In the genomic region with DNA sequence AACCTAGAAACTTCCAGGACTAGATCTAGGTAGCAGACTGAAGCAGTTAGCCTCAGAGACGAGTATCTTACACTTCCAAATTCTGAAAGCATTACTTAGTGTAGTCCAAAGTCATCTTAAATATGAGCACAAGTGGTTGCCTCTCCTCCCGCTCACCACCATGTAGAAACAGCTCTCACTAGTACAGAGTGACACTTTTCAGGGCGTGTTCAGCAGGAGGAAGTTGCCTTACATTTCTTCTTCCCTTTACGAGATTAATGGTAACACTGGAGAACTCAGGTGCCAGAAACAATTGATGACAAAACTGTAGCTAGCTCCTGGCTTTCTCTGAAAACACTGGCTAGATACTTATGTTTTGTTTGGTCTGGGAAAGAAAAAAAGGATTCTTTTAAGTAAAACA, we compare ENCODE assay signal across 21 mouse cellular contexts. TPM values are rescaled to one million over a fixed set of nuclear protein-coding genes. Genes with fewer than 3 reads are reported as not detected.
DNase-seq lines count a peak whose midpoint lies in the region; ATAC-seq and TF ChIP-seq lines count a peak whose summit lies in the region.
"Had no signal": no experiment of that assay in that cellular context is flagged by ENCODE, and none has a peak within 500 bp of the region (broad histone marks: within the 10 kb centered on the region; RNA-seq: fewer than 3 reads in every experiment).

No protein-coding gene starts in this region.

- peaks cover 7 to 27% of the 10 kb centered on the region in 2 experiments for H3K4me1 ChIP-seq in CH12.LX (ENCODE audit: control insufficient read depth in 1 of 2, insufficient read depth in 2 of 2)
- peaks cover 21% of the 10 kb centered on the region for H3K4me1 ChIP-seq in hindbrain, embryonic 10.5 days (replicated peaks)

- no peak for TF ChIP-seq POLR2A in CH12.LX (IDR thresholded peaks at IDR 0.05; ENCODE audit: low read depth, low read length)

- no peak for TF ChIP-seq RAD21 in CH12.LX (IDR thresholded peaks at IDR 0.05; ENCODE audit: low read depth, low read length)

- no peaks in the 10 kb centered on the region for H3K36me3 ChIP-seq in CH12.LX (replicated peaks in 1 of 2; ENCODE audit: control insufficient read depth in 1 of 2, insufficient read depth in 1 of 2, low read length in 1 of 2)
- peaks cover 34% of the 10 kb centered on the region for H3K36me3 ChIP-seq in hindbrain, embryonic 10.5 days

- 83% methylated on average over 4 of the region's 4 CpGs for WGBS in hindbrain, embryonic 10.5 days

- DNase-seq in frontal cortex, adult 2 months (ENCODE audit: extremely low spot score in 1 of 2, low spot score in 1 of 2): no peak
- DNase-seq in CH12.LX (ENCODE audit: extremely low read depth): peak; percentile 46
- peak; percentile 28 for DNase-seq in naive thymus-derived CD4-positive, alpha-beta T cell, adult 2 months (ENCODE audit: low read depth)
- no peak for DNase-seq in hindbrain, embryonic 10.5 days (ENCODE audit: low spot score)
- no peak for DNase-seq in urinary bladder, adult 2 months (ENCODE audit: low spot score)
- DNase-seq in left cerebral cortex, postnatal 36 days (ENCODE audit: low spot score in 2 of 2): no peak
- DNase-seq: adrenal gland, postnatal 10 days; cerebellum, adult 11 months; cerebellum, adult 8-10 months; cerebellum, postnatal 14 days; forebrain, postnatal 0 days; gastrocnemius, postnatal 36 days; heart, adult 18-20 months; heart, postnatal 4 days had no signal

- peak overlapping the region; percentile 22; the same call in 1 of the 2 replicates for H3K4me2 ChIP-seq in CH12.LX (ENCODE audit: insufficient read depth, low read depth, poor library complexity, severe bottlenecking)
- H3K4me2 ChIP-seq: forebrain, embryonic 13.5 days; hindbrain, embryonic 15.5 days had no signal

- H3K27ac ChIP-seq in CH12.LX (ENCODE audit: insufficient read depth, low read depth): no peak overlapping the region
- no peak overlapping the region for H3K27ac ChIP-seq in hindbrain, embryonic 10.5 days
- H3K27ac ChIP-seq: forebrain, embryonic 13.5 days; hindbrain, embryonic 15.5 days had no signal

- dilution Hi-C loops in CH12.LX (cut with MboI; ENCODE audit: extremely low pct_ligation_motif_present, extremely low pct_unique_long_range_greater_than_20kb, low sequenced_read_pairs): no loop called here

- no peak; the same call in 1 of the 2 replicates for TF ChIP-seq EP300 in CH12.LX (IDR thresholded peaks at IDR 0.05; ENCODE audit: low read length)

- H3K9me3 ChIP-seq in CH12.LX (replicated peaks; ENCODE audit: low read length): no peaks in the 10 kb centered on the region
- no peaks in the 10 kb centered on the region for H3K9me3 ChIP-seq in hindbrain, embryonic 10.5 days
- H3K9me3 ChIP-seq: forebrain, embryonic 13.5 days; heart, embryonic 10.5 days; hindbrain, embryonic 15.5 days had no signal

- intact Hi-C loops in left cerebral cortex, postnatal 36 days (cut with DNase I): no loop called here

- H3K27me3 ChIP-seq in CH12.LX (replicated peaks): no peaks in the 10 kb centered on the region
- no peaks in the 10 kb centered on the region for H3K27me3 ChIP-seq in hindbrain, embryonic 10.5 days (ENCODE audit: insufficient read depth, poor library complexity, severe bottlenecking)
- H3K27me3 ChIP-seq: forebrain, embryonic 13.5 days; hindbrain, embryonic 15.5 days had no signal

- peak overlapping the region; percentile 40; the same call in 1 of the 2 replicates for H3K9ac ChIP-seq in CH12.LX (ENCODE audit: insufficient read depth, low read depth)
- H3K9ac ChIP-seq: forebrain, embryonic 13.5 days; forebrain, postnatal 0 days; hindbrain, embryonic 15.5 days had no signal

- 0 out of 2 replicates have a peak, but pooled peaks have one; percentile 23 for ATAC-seq in frontal cortex, adult (ENCODE audit: low TSS enrichment)
- ATAC-seq in hematopoietic stem cell, adult 5-6 weeks (replicated peaks in 1 of 2; ENCODE audit: insufficient read depth in 1 of 2, low FRiP score in 2 of 2, low TSS enrichment in 1 of 2, low read depth in 1 of 2, poor library complexity in 2 of 2, severe bottlenecking in 2 of 2): peak; percentile 77 to 83
- ATAC-seq: forebrain, embryonic 13.5 days; forebrain, postnatal 0 days; inflammation-experienced regulatory T-cells, adult 6 months; intestine, postnatal 0 days had no signal

- no peak for TF ChIP-seq CTCF in CH12.LX (conservative IDR thresholded peaks at IDR 0.05 in 1 of 2, IDR thresholded peaks at IDR 0.05 in 1 of 2; ENCODE audit: low read depth in 2 of 2, low read length in 2 of 2)

- H3K4me3 ChIP-seq in CH12.LX (replicated peaks in 1 of 3; ENCODE audit: low read depth in 2 of 3, low read length in 2 of 3, poor library complexity in 1 of 3): no peak overlapping the region
- no peak overlapping the region for H3K4me3 ChIP-seq in hindbrain, embryonic 10.5 days
- H3K4me3 ChIP-seq: forebrain, embryonic 13.5 days; heart, embryonic 10.5 days; hindbrain, embryonic 15.5 days had no signal

- in situ Hi-C loops in CH12.LX (cut with MboI; ENCODE audit: low pct_ligation_motif_present, low pct_unique_long_range_greater_than_20kb, low sequenced_read_pairs): no loop called here

- no peaks in the 10 kb centered on the region for H3K79me2 ChIP-seq in CH12.LX (replicated peaks; ENCODE audit: control insufficient read depth, extremely low read depth, insufficient read depth, poor library complexity, severe bottlenecking)

TF ChIP-seq in CH12.LX, 34 proteins besides CTCF, POLR2A, EP300 and RAD21:
- 0 out of 2 replicates have a peak, but pooled peaks have one; percentile 38 for TF ChIP-seq SIN3A (IDR thresholded peaks at IDR 0.05; ENCODE audit: low read length)
- TF ChIP-seq MAZ (IDR thresholded peaks at IDR 0.05; ENCODE audit: low read depth, low read length): no peak
- TF ChIP-seq UBTF (IDR thresholded peaks at IDR 0.05; ENCODE audit: low read depth, low read length): no peak

RNA-seq across cellular contexts. Expression of a gene that starts 8.7 kb away (rescaled TPM):
- polyA plus RNA-seq in frontal cortex, adult 2 months (2012; rRNA removed): 3.8 TPM in 2 replicates
- total RNA-seq in CH12.LX (2012; rRNA removed) (0.04 TPM in 1 of 2 replicates, not detected in the other), CH12.LX (2014; rRNA removed) (not detected in 2 replicates)
- polyA plus RNA-seq in CH12.LX (2012; ENCODE audit: insufficient read length, low read depth): 0.06 and 0.08 TPM in 2 replicates
- total RNA-seq in hematopoietic stem cell, adult 5-6 weeks (2017): 9.6 and 10.1 TPM in 2 replicates
- 8.7 and 12.8 TPM in 2 replicates for polyA plus RNA-seq in hindbrain, embryonic 10.5 days (2016; fragmentation: Nextera tagmentation; extraction: Ambion mirVana)
- polyA plus RNA-seq in urinary bladder, adult 2 months (2012; rRNA removed): 1.7 and 1.9 TPM in 2 replicates
- 1 to 10 TPM; 6.1 to 7.6 TPM for total RNA-seq in left cerebral cortex, postnatal 36 days (2021)

Comparison
In these comparisons a context has a peak if more than half of its experiments do, and no peak if none do; other contexts are left out.
1. DNase-seq: peak in CH12.LX (single experiment) and naive thymus-derived CD4-positive, alpha-beta T cell, adult 2 months (single experiment); none in frontal cortex, adult 2 months (0 of 2), hindbrain, embryonic 10.5 days (single experiment), urinary bladder, adult 2 months (single experiment) and left cerebral cortex, postnatal 36 days (0 of 2).